Mouse (Mus musculus) stomach, embryonic 14.5 days (tissue): ENCODE data around the gene Creb3. TPM values are rescaled to one million over a fixed set of nuclear protein-coding genes. Genes with fewer than 3 reads are reported as not detected.

Experiments used
- ATAC-seq: fragments of 200-750 bp; cut with Nextera tagmentation; 2 replicates; pipeline ENCODE4 v1.8.0; 2017; ENCODE audit warnings: low read depth, moderate TSS enrichment; ENCODE audit not compliant: insufficient number of reproducible peaks, insufficient read depth, low FRiP score
- H3K27ac ChIP-seq: fragments of 300-500 bp; sonication (generic); 2 replicates; pipeline ENCODE4 v1.5.1; 2014; ENCODE audit warnings: mild to moderate bottlenecking, low read length, moderate library complexity, mixed read lengths
- H3K27me3 ChIP-seq: fragments of 300-500 bp; sonication (generic); 2 replicates; pipeline ENCODE4 v1.6.1; 2014; ENCODE audit warnings: low read length, control low read depth, mixed read lengths; ENCODE audit not compliant: control insufficient read depth, insufficient read depth
- H3K36me3 ChIP-seq: fragments of 300-500 bp; sonication (generic); 2 replicates; pipeline ENCODE4 v1.6.1; 2014; ENCODE audit warnings: mild to moderate bottlenecking, control low read depth, low read length, moderate library complexity, mixed read lengths; ENCODE audit not compliant: control insufficient read depth, insufficient read depth
- H3K4me1 ChIP-seq: fragments of 300-500 bp; sonication (generic); 2 replicates; pipeline ENCODE4 v1.6.1; 2014; ENCODE audit warnings: low read length, control low read depth, mixed read lengths; ENCODE audit not compliant: control insufficient read depth, insufficient read depth
- H3K4me2 ChIP-seq: fragments of 300-500 bp; sonication (generic); replicated peaks from 2 replicates; pipeline ENCODE4 v1.6.1; 2014; ENCODE audit warnings: low read depth, low read length, control low read depth
- H3K4me3 ChIP-seq: fragments of 300-500 bp; sonication (generic); 2 replicates; pipeline ENCODE4 v1.5.1; 2014; ENCODE audit warnings: low read depth, low read length, control low read depth
- H3K9ac ChIP-seq: fragments of 300-500 bp; sonication (generic); replicated peaks from 2 replicates; pipeline ENCODE4 v1.6.1; 2014; ENCODE audit warnings: low read depth, mild to moderate bottlenecking, control low read depth, low read length, moderate library complexity, mixed read lengths
- H3K9me3 ChIP-seq: fragments of 300-500 bp; sonication (generic); 2 replicates; pipeline ENCODE4 v1.6.1; 2016; ENCODE audit warnings: low read depth, low read length, control low read depth; ENCODE audit not compliant: control insufficient read depth
- WGBS: fragments of 180-500 bp; shearing (Covaris S2); extraction: QIAGEN DNeasy Blood & Tissue Kit; methylation state at CpG from one replicate; pipeline ENCODE4 v1.1.7; 2014; 5-methylcytosine and 5-hydroxymethylcytosine counted together
- polyA plus RNA-seq: library from polyadenylated mRNA; unstranded; fragments of >200 nt; fragmentation: Nextera tagmentation; extraction: Ambion mirVana; gene quantifications from 2 replicates; pipeline ENCODE4 v1.2.1, GENCODE M21; 2014

The Creb3 gene
- polyA plus RNA-seq, 1 experiment from 2014 or later = 69.8 TPM

DNA sequence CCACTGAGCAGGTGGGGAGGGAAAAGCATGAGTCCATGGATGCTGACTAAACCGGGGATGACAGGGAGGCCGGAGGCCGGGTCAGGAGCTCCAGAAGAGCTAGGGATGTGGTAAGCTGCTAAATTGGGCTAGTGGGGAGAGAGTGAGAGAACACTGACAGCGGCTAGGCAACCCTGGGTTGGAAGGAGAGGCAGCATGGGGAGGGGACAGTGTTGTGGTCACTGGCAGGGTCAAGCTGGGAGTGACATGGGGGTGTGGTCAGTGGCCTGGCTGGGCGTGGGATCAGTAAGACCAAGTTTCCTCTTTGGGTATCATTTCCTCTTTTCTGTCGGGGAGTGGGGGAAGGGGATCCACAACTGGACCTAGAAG is 1.9 kb upstream of the Creb3 start:
- H3K36me3 ChIP-seq = peaks cover 27% of the 10 kb centered on the region
- peak overlapping the region; percentile 82 for H3K4me2 ChIP-seq
- WGBS = 36% methylated on average over 6 of the region's 6 CpGs
- no peaks in the 10 kb centered on the region for H3K27me3 ChIP-seq
- ATAC-seq = no peak
- H3K4me3 ChIP-seq = peak overlapping the region; percentile 82
- no peaks in the 10 kb centered on the region for H3K9me3 ChIP-seq
- H3K27ac ChIP-seq = peak overlapping the region; percentile 11; the same call in 1 of the 2 replicates
- peaks cover 48% of the 10 kb centered on the region for H3K4me1 ChIP-seq
- peak overlapping the region; percentile 11; the same call in 1 of the 2 replicates for H3K9ac ChIP-seq

DNA sequence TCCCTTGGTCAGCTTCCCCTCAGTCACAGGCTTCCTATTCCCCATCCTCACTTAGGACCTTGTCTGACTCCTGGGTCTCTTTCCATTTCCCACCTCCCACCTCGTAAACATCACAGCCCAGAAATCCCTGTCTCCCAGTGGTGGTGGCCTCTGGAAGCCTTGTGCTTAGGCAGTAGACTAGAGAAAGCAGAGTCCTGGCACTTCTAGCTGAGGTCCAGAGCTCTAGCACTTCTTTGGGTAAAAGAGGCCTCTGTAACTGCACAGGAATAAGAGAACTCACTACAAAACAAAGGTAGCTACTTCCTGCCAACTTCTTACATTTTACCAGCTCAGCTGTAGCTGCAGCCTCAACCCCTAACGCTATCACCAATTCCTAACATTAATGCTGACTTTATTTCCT is 1.2 kb upstream of the Creb3 start:
- Histone ChIP-seq H3K36me3 (peaks cover 27% of the 10 kb centered on the region), H3K4me1 (peaks cover 48% of the 10 kb centered on the region), H3K9me3 (no peaks in the 10 kb centered on the region), H3K27me3 (no peaks in the 10 kb centered on the region), H3K27ac (peak overlapping the region; percentile 100; the same call in 1 of the 2 replicates), H3K4me2 (peak overlapping the region; percentile 82), H3K4me3 (peak overlapping the region; percentile 82), H3K9ac (peak overlapping the region; percentile 92; the same call in 1 of the 2 replicates)
- ATAC-seq = no peak
- WGBS = 24% methylated on average over 2 of the region's 2 CpGs

DNA sequence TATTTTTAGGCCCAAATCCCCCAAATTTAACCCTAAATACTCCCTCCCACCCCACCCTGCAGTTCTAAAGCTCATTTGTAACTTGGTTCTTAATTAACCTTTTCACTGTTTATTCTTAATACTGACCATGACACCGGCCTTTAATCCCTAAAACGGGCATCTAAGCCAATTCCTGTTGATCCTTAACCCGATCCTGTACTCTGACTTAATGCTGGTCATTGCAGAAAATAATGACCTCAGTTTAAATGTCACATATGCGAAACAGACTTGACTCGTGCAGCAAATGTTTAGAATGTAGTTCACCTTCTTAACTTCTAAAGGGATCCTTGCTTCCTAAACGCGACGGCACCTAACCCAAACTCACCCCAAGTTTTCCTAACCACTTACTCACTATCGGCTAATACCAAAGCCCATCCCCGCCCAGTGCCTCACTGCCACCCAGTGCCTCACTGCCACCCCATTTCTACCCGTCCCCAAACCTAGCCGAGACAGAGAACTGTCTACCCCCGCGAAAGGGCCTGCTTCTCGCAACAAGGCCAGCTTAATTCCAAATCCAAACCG is 616 bp upstream of the Creb3 start:
- no peak; the same call in 1 of the 2 replicates for ATAC-seq
- H3K27me3 ChIP-seq = no peaks in the 10 kb centered on the region
- H3K4me1 ChIP-seq = peaks cover 48% of the 10 kb centered on the region
- peak overlapping the region; percentile 82 for H3K4me3 ChIP-seq
- H3K27ac ChIP-seq = peak overlapping the region; percentile 100
- peak overlapping the region; percentile 92 for H3K9ac ChIP-seq
- no peaks in the 10 kb centered on the region for H3K9me3 ChIP-seq
- H3K36me3 ChIP-seq = peaks cover 27% of the 10 kb centered on the region
- H3K4me2 ChIP-seq = peak overlapping the region; percentile 82
- whole genome bisulfite sequencing = 2% methylated on average over 16 of the region's 16 CpGs

DNA sequence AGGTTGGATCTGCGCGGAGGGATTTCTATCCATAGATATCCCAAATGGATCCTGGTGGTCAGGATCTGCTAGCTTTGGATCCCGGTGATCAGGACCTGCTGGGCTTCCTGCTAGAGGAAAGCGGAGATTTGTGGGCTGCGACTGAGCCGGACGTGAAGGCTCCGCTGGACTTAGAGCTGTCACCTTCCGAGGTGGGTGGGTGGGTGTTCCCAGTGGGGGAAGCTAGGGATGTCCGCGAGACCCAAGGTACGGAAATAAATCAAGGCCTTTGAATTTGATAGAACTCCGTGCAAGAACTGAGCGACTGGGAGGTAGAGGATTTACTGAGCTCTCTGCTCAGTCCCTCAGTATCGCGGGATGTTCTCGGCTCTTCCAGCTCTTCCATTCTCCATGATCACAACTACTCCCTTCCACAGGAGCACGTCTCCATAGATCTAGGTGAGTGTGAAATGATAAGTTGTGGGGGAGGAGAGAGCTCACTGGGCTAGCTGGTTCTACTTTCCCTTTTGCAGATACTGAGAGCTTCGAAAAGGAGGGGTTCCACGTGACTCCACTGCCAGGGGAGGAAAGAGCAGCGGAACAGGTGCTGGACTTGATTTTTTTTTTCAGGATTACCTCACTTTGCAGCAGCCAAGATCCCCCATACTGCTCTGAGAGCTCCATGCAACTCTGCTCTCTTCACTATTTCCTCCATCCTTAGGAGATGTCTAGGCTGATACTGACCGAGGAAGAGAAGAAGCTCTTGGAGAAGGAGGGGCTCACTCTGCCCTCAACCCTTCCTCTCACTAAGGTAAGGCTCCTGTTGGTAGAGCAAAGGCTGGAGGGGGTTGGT is 853 bp downstream of the Creb3 start:
- Histone ChIP-seq H3K4me2 (peak overlapping the region; percentile 91), H3K27ac (peak overlapping the region; percentile 100; the same call in 1 of the 2 replicates), H3K4me3 (peak overlapping the region; percentile 82), H3K27me3 (no peaks in the 10 kb centered on the region), H3K36me3 (peaks cover 40% of the 10 kb centered on the region), H3K9ac (peak overlapping the region; percentile 92), H3K9me3 (no peaks in the 10 kb centered on the region), H3K4me1 (peaks cover 43% of the 10 kb centered on the region)
- no peak for ATAC-seq
- WGBS = 4% methylated on average over 22 of the region's 22 CpGs

- Histone ChIP-seq H3K9me3 (no peaks in the 10 kb centered on the region), H3K9ac (peak overlapping the region; percentile 92; the same call in 1 of the 2 replicates), H3K27me3 (no peaks in the 10 kb centered on the region), H3K36me3 (peaks cover 46% of the 10 kb centered on the region), H3K27ac (no peak overlapping the region), H3K4me1 (peaks cover 37% of the 10 kb centered on the region), H3K4me2 (peak overlapping the region; percentile 91), H3K4me3 (peak overlapping the region; percentile 82)
- ATAC-seq = no peak
- WGBS = 83% methylated on average over 4 of the region's 4 CpGs
Observed at GRCm38 (mm10) chr4:43563601-43563875, 1.4 kb downstream of the Creb3 start.

DNA sequence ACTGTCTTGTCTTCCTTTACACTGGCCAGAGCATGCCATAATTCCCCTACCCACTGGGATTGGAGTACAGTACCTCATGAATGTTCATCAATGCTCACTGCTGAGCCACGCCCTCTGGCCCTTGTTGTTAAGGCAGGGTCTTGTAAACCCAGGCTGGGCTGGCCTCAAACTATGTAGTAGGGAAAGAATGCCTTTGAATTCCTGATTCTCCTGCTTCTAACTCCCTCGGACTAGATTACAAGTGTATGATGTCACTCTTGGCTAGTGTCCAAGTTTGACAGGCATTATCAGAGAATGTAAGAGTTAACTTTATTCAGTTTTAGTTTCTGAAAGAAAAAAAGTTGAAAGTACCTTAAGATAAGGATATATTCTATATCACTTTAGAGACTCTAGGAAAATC is 2.1 kb downstream of the Creb3 start:
- Histone ChIP-seq H3K27ac (no peak overlapping the region), H3K4me2 (no peak overlapping the region), H3K4me3 (no peak overlapping the region), H3K9me3 (no peaks in the 10 kb centered on the region), H3K9ac (no peak overlapping the region), H3K36me3 (peaks cover 53% of the 10 kb centered on the region), H3K27me3 (no peaks in the 10 kb centered on the region), H3K4me1 (peaks cover 30% of the 10 kb centered on the region)
- ATAC-seq = no peak
- 32% methylated on average over 2 of the region's 2 CpGs for WGBS

GRCm38 (mm10) chr4:43567140-43567539 is 5.0 kb downstream of the Creb3 start:
- peaks cover 13% of the 10 kb centered on the region for H3K4me1 ChIP-seq
- ATAC-seq = no peak
- WGBS = 88% methylated on average over 9 of the region's 9 CpGs

DNA sequence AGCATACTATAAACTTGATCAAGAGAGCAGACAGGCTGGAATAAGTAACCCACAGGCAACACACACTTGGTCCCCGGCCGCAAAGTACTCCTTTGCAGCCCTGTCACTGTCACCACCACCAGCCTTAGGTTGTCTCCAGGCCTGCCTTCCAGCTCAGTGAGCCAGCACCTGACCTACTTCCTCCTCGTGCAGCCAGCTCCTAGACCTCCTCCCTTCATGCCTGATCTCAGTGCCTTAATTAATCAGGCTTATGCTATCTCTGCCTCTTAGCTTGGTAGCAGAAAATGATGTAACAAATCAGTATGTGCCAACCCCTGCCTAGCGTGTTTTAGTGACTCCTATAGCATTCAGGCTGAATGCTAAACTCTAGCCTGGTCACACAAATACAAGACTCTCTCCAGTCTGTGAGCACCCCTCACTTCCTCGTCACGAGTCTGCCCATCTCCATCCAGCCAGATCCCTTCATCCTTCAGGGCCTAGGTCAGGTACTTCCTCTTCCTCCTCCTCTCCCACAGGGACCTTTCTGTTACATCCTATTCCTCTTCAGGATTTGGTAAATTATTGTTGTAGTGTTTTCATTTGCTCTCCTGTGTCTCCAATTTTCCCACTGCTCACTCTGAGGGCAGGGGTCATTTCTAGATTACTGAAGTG is 9.4 kb downstream of the Creb3 start:
- WGBS = 81% methylated on average over 6 of the region's 6 CpGs
- Histone ChIP-seq H3K27me3 (no peaks in the 10 kb centered on the region), H3K36me3 (peaks cover 71% of the 10 kb centered on the region)

More at GRCm38 (mm10) chr4:43567140-43567539, 5.0 kb downstream of the Creb3 start:
- Histone ChIP-seq H3K4me2 (no peak overlapping the region), H3K9me3 (no peaks in the 10 kb centered on the region), H3K27me3 (no peaks in the 10 kb centered on the region), H3K9ac (no peak overlapping the region), H3K4me3 (no peak overlapping the region), H3K36me3 (peaks cover 79% of the 10 kb centered on the region), H3K27ac (no peak overlapping the region)

More for the DNA sequence above, 9.4 kb downstream of the Creb3 start:
- peaks cover 12% of the 10 kb centered on the region; the same call in 1 of the 2 replicates for H3K4me1 ChIP-seq
- H3K9ac ChIP-seq = no peak overlapping the region
- no peak overlapping the region for H3K27ac ChIP-seq
- no peak overlapping the region for H3K4me3 ChIP-seq
- no peak for ATAC-seq
- no peaks in the 10 kb centered on the region for H3K9me3 ChIP-seq
- H3K4me2 ChIP-seq = no peak overlapping the region
